Mouse (Mus musculus): Measurements from ENCODE around the gene Timp3.

- no peak for TF ChIP-seq CTCF (IDR thresholded peaks at IDR 0.05)
- TF ChIP-seq POLR2A (IDR thresholded peaks at IDR 0.05; ENCODE audit: insufficient read depth, low read depth, low read length) = no peak
- TF ChIP-seq EP300 (IDR thresholded peaks at IDR 0.05; ENCODE audit: insufficient read depth, low read depth, low read length) = no peak
Measured at GRCm38 (mm10) chr10:86340421-86340820, 40.2 kb downstream of the Timp3 start.

Measured in heart, adult 2 months (tissue).